Mouse (Mus musculus): ENCODE results near the gene BC037034.

DNA sequence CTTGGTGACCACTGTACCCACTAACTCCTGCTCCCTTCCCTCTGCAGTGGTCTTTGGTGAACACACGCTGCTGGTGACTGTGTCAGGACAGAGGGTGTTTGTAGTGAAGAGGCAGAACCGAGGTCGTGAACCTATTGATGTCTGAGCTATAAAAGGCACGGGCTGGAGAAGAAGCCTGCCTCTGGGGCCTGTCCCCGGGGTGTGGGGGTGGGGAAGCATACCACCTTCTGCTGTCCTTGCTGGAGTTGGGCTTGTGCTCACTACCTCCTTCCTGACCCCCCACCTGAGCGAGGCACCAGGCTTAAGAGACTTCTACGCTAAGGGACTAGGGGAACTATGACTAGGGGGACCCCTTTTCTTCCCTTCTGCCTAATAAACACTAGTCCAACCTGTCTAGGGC lies 4.8 kb downstream of the BC037034 start:
- TF ChIP-seq TCF12 (IDR thresholded peaks at IDR 0.05; ENCODE audit: insufficient read depth, poor library complexity, severe bottlenecking), result no peak
- TF ChIP-seq POLR2A (IDR thresholded peaks at IDR 0.05; ENCODE audit: insufficient read length, low read depth), result no peak
- no peak for TF ChIP-seq CEBPB (IDR thresholded peaks at IDR 0.05; ENCODE audit: insufficient read depth, poor library complexity, severe bottlenecking)
- TF ChIP-seq MAX (IDR thresholded peaks at IDR 0.05; ENCODE audit: low read depth), result no peak
- TF ChIP-seq SRF (IDR thresholded peaks at IDR 0.05; ENCODE audit: control insufficient read depth, insufficient read length, low read depth), result no peak
- no peak for TF ChIP-seq MYOG (IDR thresholded peaks at IDR 0.05; ENCODE audit: control insufficient read depth in 1 of 3, insufficient read depth in 1 of 3, insufficient read length in 2 of 3, low read depth in 2 of 3)
- no peak for TF ChIP-seq POLR2AphosphoS2 (IDR thresholded peaks at IDR 0.05; ENCODE audit: insufficient read length, low read depth)
- no peak for TF ChIP-seq REST (IDR thresholded peaks at IDR 0.05; ENCODE audit: insufficient read depth, insufficient read length)
